Mouse (Mus musculus) heart, embryonic 14.5 days (tissue): ENCODE results near the gene Rhox4b. TPM values are rescaled to one million over a fixed set of nuclear protein-coding genes. Genes with fewer than 3 reads are reported as not detected.
"Not testable (repeated sequence)": the region's sequence is repeated elsewhere in the genome, so short reads cannot be mapped to it uniquely, and the experiment has no call there.

Experiments
- ATAC-seq: fragments of 200-750 bp; cut with Nextera tagmentation; 2 replicates; pipeline ENCODE4 v1.8.0; 2017; ENCODE audit warnings: low read depth, moderate TSS enrichment; ENCODE audit not compliant: insufficient number of reproducible peaks, insufficient read depth, low FRiP score
- H3K27ac ChIP-seq, 2 experiments: fragments of 200-500 bp in 1 of 2; fragments of 300-500 bp in 1 of 2; sonication (generic) in 1 of 2; replicated peaks in 1 of 2; 2 replicates each; pipeline ENCODE4 v1.5.1; 2012 to 2014; ENCODE audit warnings: low read depth in 2 of 2, low read length in 2 of 2, control low read depth in 1 of 2, mild to moderate bottlenecking in 1 of 2, mixed read lengths in 1 of 2; ENCODE audit not compliant: control insufficient read depth in 1 of 2, insufficient read depth in 1 of 2
- H3K27me3 ChIP-seq: fragments of 300-500 bp; sonication (generic); 2 replicates; pipeline ENCODE4 v1.6.1; 2014; ENCODE audit warnings: mild to moderate bottlenecking, low read length, control low read depth; ENCODE audit not compliant: control insufficient read depth, insufficient read depth
- H3K36me3 ChIP-seq: fragments of 300-500 bp; sonication (generic); 2 replicates; pipeline ENCODE4 v1.6.1; 2014; ENCODE audit warnings: mild to moderate bottlenecking, control low read depth, low read length, mixed read lengths; ENCODE audit not compliant: control insufficient read depth, insufficient read depth
- H3K4me1 ChIP-seq, 2 experiments: fragments of 200-500 bp in 1 of 2; fragments of 300-500 bp in 1 of 2; sonication (generic) in 1 of 2; 2 replicates each; pipeline ENCODE4 v1.6.1; 2012 to 2014; ENCODE audit warnings: low read length in 2 of 2, control low read depth in 1 of 2, mixed read lengths in 1 of 2; ENCODE audit not compliant: control insufficient read depth in 2 of 2, insufficient read depth in 2 of 2
- H3K4me2 ChIP-seq: fragments of 300-500 bp; sonication (generic); 2 replicates; pipeline ENCODE4 v1.6.1; 2014; ENCODE audit warnings: mild to moderate bottlenecking, low read length
- H3K4me3 ChIP-seq, 2 experiments: fragments of 200-500 bp in 1 of 2; fragments of 300-500 bp in 1 of 2; sonication (generic) in 1 of 2; 2 replicates each; pipeline ENCODE4 v1.5.1; 2012 to 2014; ENCODE audit warnings: low read length in 2 of 2, mild to moderate bottlenecking in 2 of 2, control low read depth in 1 of 2, low read depth in 1 of 2, moderate library complexity in 1 of 2; ENCODE audit not compliant: control insufficient read depth in 1 of 2, insufficient read depth in 1 of 2
- H3K9ac ChIP-seq: fragments of 300-500 bp; sonication (generic); 2 replicates; pipeline ENCODE4 v1.6.1; 2014; ENCODE audit warnings: mild to moderate bottlenecking, low read length
- H3K9me3 ChIP-seq: fragments of 300-500 bp; sonication (generic); 2 replicates; pipeline ENCODE4 v1.6.1; 2016; ENCODE audit warnings: low read length, control low read depth; ENCODE audit not compliant: control insufficient read depth
- WGBS: fragments of 180-500 bp; shearing (Covaris S2); extraction: QIAGEN DNeasy Blood & Tissue Kit; methylation state at CpG from one replicate; pipeline ENCODE4 v1.1.7; 2014; 5-methylcytosine and 5-hydroxymethylcytosine counted together
- polyA plus RNA-seq: library from polyadenylated mRNA; unstranded; fragments of >200 nt; fragmentation: Nextera tagmentation; extraction: Ambion mirVana; gene quantifications from 2 replicates; pipeline ENCODE4 v1.2.1, GENCODE M21; 2014

Gene Rhox4b
- polyA plus RNA-seq: not detected in 2 replicates

GRCm38 (mm10) chrX:37432194-37432593 lies at the start of gene Rhox4b:
Rhox4b (plus strand) TSS chrX:37432494.
- not testable (repeated sequence) for H3K36me3 ChIP-seq, H3K9me3 ChIP-seq, H3K4me3 ChIP-seq, H3K4me2 ChIP-seq, H3K27ac ChIP-seq, H3K4me1 ChIP-seq, ATAC-seq, H3K27me3 ChIP-seq, H3K9ac ChIP-seq
- WGBS: 87% methylated on average over 14 of the region's 15 CpGs

DNA sequence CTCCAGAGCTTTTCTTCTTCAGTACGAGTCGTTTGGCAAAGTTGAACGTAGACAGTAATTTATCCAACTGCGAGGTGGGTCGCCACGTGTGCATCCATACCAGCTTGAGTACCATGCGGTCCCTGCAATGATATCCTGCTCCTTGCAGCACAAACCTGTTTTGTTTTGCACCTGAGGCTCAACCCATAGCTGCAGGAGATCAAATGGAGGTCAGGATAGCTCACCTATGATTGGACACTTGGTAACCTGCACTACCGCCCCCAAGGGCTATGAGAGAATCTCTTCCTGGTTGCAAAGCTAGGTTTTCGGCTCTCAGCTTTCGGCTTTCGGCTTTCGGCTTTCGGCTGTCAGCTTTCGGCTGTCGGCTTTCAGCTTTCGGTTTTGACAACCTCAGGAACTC lies 41.7 kb upstream of the Rhox4b start, which contains the start of gene Rhox4a2:
Rhox4a2 (plus strand) TSS at position 301 of the 400 bp plus-strand sequence.
- not testable (repeated sequence) for H3K36me3 ChIP-seq, H3K27ac ChIP-seq, H3K9me3 ChIP-seq, H3K4me2 ChIP-seq, ATAC-seq, H3K4me1 ChIP-seq, H3K4me3 ChIP-seq, H3K27me3 ChIP-seq, H3K9ac ChIP-seq
- WGBS: 87% methylated on average over 8 of the region's 16 CpGs

- H3K27me3 ChIP-seq, H3K4me3 ChIP-seq, ATAC-seq, H3K9me3 ChIP-seq, H3K4me1 ChIP-seq, H3K27ac ChIP-seq, H3K36me3 ChIP-seq, H3K4me2 ChIP-seq, H3K9ac ChIP-seq: not testable (repeated sequence)
- no CpG with 5 or more reads among the region's 9 CpGs for WGBS
These were observed 20.5 kb upstream of the Rhox4b start, which contains the start of gene Rhox2b for GRCm38 (mm10) chrX:37411767-37412166. Rhox2b (plus strand) TSS chrX:37412067.

GRCm38 (mm10) chrX:37453380-37453779 lies 21.1 kb downstream of the Rhox4b start, which contains the start of gene Rhox2c:
Rhox2c (plus strand) TSS chrX:37453680.
- ATAC-seq, H3K9ac ChIP-seq, H3K4me2 ChIP-seq, H3K4me1 ChIP-seq, H3K27me3 ChIP-seq, H3K36me3 ChIP-seq, H3K9me3 ChIP-seq, H3K27ac ChIP-seq, H3K4me3 ChIP-seq: not testable (repeated sequence)
- 95% methylated on average over 4 of the region's 10 CpGs for WGBS

GRCm38 (mm10) chrX:37458285-37458684 lies 26.0 kb downstream of the Rhox4b start, which contains the start of gene Rhox3c:
Rhox3c (plus strand) TSS chrX:37458585.
- H3K9me3 ChIP-seq, H3K36me3 ChIP-seq, H3K4me1 ChIP-seq, H3K9ac ChIP-seq, H3K27ac ChIP-seq, H3K4me3 ChIP-seq, ATAC-seq, H3K27me3 ChIP-seq, H3K4me2 ChIP-seq: not testable (repeated sequence)
- 91% methylated on average over 3 of the region's 4 CpGs for WGBS

DNA sequence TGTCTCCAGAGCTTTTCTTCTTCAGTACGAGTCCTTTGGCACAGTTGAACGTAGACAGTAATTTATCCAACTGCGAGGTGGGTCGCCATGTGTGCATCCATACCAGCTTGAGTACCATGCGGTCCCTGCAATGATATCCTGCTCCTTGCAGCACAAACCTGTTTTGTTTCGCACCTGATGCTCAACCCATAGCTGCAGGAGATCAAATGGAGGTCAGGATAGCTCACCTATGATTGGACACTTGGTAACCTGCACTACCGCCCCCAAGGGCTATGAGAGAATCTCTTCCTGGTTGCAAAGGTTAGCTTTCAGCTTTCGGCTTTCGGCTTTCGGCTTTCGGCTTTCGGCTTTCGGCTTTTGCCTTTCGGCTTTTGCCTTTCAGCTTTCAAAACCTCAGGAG lies 47.7 kb downstream of the Rhox4b start, which contains the start of gene Rhox4c:
Rhox4c (plus strand) TSS at position 301 of the 400 bp plus-strand sequence.
- not testable (repeated sequence) for H3K9ac ChIP-seq, H3K27ac ChIP-seq, H3K27me3 ChIP-seq, H3K36me3 ChIP-seq, H3K4me3 ChIP-seq, H3K9me3 ChIP-seq, H3K4me2 ChIP-seq, ATAC-seq, H3K4me1 ChIP-seq
- 87% methylated on average over 14 of the region's 14 CpGs for WGBS

Other genes with a start within 250 kb of the Rhox4b start
- gene Ndufa1, start 241.3 kb upstream of the Rhox4b start, polyA plus RNA-seq: 948 and 990 TPM in 2 replicates
- gene Rnf113a1, start 241.2 kb upstream of the Rhox4b start, polyA plus RNA-seq: 6.3 and 7.4 TPM in 2 replicates
- gene Gm9, start 221.5 kb upstream of the Rhox4b start, polyA plus RNA-seq: not detected in 2 replicates
- gene Rhox1, start 210.2 kb upstream of the Rhox4b start, polyA plus RNA-seq: not detected in 2 replicates
- 0.26 TPM in 1 of 2 replicates, not detected in the other for gene Rhox2a, start 187.5 kb upstream of the Rhox4b start, polyA plus RNA-seq
- gene Rhox3a, start 182.6 kb upstream of the Rhox4b start, polyA plus RNA-seq: not detected in 2 replicates
- gene Rhox4a, start 167.2 kb upstream of the Rhox4b start, polyA plus RNA-seq: not detected in 2 replicates
- gene Rhox3a2, start 52.5 kb upstream of the Rhox4b start, polyA plus RNA-seq: not detected in 2 replicates
- gene Rhox4a2, start 41.6 kb upstream of the Rhox4b start, polyA plus RNA-seq: not detected in 2 replicates
- gene Rhox2b, start 20.4 kb upstream of the Rhox4b start, polyA plus RNA-seq: not detected in 2 replicates
- gene Rhox2c, start 21.2 kb downstream of the Rhox4b start, polyA plus RNA-seq: not detected in 2 replicates
- not detected in 2 replicates for gene Rhox3c, start 26.1 kb downstream of the Rhox4b start, polyA plus RNA-seq
- gene Rhox4c, start 47.8 kb downstream of the Rhox4b start, polyA plus RNA-seq: not detected in 2 replicates
- not detected in 2 replicates for gene Rhox2d, start 60.9 kb downstream of the Rhox4b start, polyA plus RNA-seq
- not detected in 2 replicates for gene Rhox4d, start 81.9 kb downstream of the Rhox4b start, polyA plus RNA-seq
- not detected in 2 replicates for gene Rhox2e, start 98.0 kb downstream of the Rhox4b start, polyA plus RNA-seq
- not detected in 2 replicates for gene Rhox3e, start 109.5 kb downstream of the Rhox4b start, polyA plus RNA-seq
- not detected in 2 replicates for gene Rhox4e, start 124.9 kb downstream of the Rhox4b start, polyA plus RNA-seq
- not detected in 2 replicates for gene Rhox2f, start 138.9 kb downstream of the Rhox4b start, polyA plus RNA-seq
- not detected in 2 replicates for gene Rhox3f, start 148.5 kb downstream of the Rhox4b start, polyA plus RNA-seq
- not detected in 2 replicates for gene Rhox4f, start 175.2 kb downstream of the Rhox4b start, polyA plus RNA-seq
- gene Rhox3g, start 196.1 kb downstream of the Rhox4b start, polyA plus RNA-seq: not detected in 2 replicates
- gene Rhox2g, start 211.0 kb downstream of the Rhox4b start, polyA plus RNA-seq: not detected in 2 replicates
- not detected in 2 replicates for gene Rhox4g, start 218.8 kb downstream of the Rhox4b start, polyA plus RNA-seq
- gene Rhox3h, start 236.3 kb downstream of the Rhox4b start, polyA plus RNA-seq: not detected in 2 replicates
- not detected in 2 replicates for gene Rhox2h, start 240.8 kb downstream of the Rhox4b start, polyA plus RNA-seq